Mouse (Mus musculus) limb, embryonic 14.5 days (tissue): Measurements from ENCODE around the gene Macrod2. TPM values are rescaled to one million over a fixed set of nuclear protein-coding genes. Genes with fewer than 3 reads are reported as not detected.

Experiments
- ATAC-seq: fragments of 200-750 bp; cut with Nextera tagmentation; 2 replicates; pipeline ENCODE4 v1.8.0; 2017; ENCODE audit warnings: low read depth, moderate number of reproducible peaks, moderate TSS enrichment; ENCODE audit not compliant: low FRiP score
- DNase-seq: peaks from one replicate; pipeline ENCODE4 v3.0.0-alpha.2; 2015; ENCODE audit warnings: low spot score
- H3K27ac ChIP-seq: fragments of 300-500 bp; sonication (generic); replicated peaks from 2 replicates; pipeline ENCODE4 v1.5.1; 2014; ENCODE audit warnings: low read depth, mild to moderate bottlenecking, low read length, moderate library complexity, mixed read lengths
- H3K27me3 ChIP-seq: fragments of 300-500 bp; sonication (generic); 2 replicates; pipeline ENCODE4 v1.6.1; 2014; ENCODE audit warnings: low read length, mixed read lengths; ENCODE audit not compliant: control insufficient read depth, insufficient read depth
- H3K36me3 ChIP-seq: fragments of 300-500 bp; sonication (generic); 2 replicates; pipeline ENCODE4 v1.6.1; 2014; ENCODE audit warnings: mild to moderate bottlenecking, low read length, moderate library complexity, mixed read lengths; ENCODE audit not compliant: control insufficient read depth, insufficient read depth
- H3K4me1 ChIP-seq: fragments of 300-500 bp; sonication (generic); 2 replicates; pipeline ENCODE4 v1.6.1; 2014; ENCODE audit warnings: antibody characterized with exemption, low read length, mixed read lengths; ENCODE audit not compliant: control insufficient read depth, insufficient read depth
- H3K4me2 ChIP-seq: fragments of 300-500 bp; sonication (generic); replicated peaks from 2 replicates; pipeline ENCODE4 v1.6.1; 2014; ENCODE audit warnings: low read depth, mild to moderate bottlenecking, low read length, moderate library complexity; ENCODE audit not compliant: severe bottlenecking
- H3K4me3 ChIP-seq: fragments of 300-500 bp; sonication (generic); replicated peaks from 2 replicates; pipeline ENCODE4 v1.5.1; 2014; ENCODE audit warnings: low read length
- H3K9ac ChIP-seq: fragments of 300-500 bp; sonication (generic); 2 replicates; pipeline ENCODE4 v1.6.1; 2014; ENCODE audit warnings: mild to moderate bottlenecking, low read depth, low read length, moderate library complexity; ENCODE audit not compliant: severe bottlenecking
- H3K9me3 ChIP-seq: fragments of 300-500 bp; sonication (generic); 2 replicates; pipeline ENCODE4 v1.6.1; 2016; ENCODE audit warnings: low read length; ENCODE audit not compliant: control insufficient read depth
- POLR2A ChIP-seq: fragments of 200-500 bp; IDR thresholded peaks from 2 replicates; pipeline ENCODE4 v1.8.0; 2012; ENCODE audit warnings: inconsistent platforms, mild to moderate bottlenecking, moderate library complexity, borderline replicate concordance; ENCODE audit not compliant: insufficient read depth, insufficient read length; ENCODE audit errors: extremely low read depth
- WGBS: fragments of 180-500 bp; shearing (Covaris S2); extraction: QIAGEN DNeasy Blood & Tissue Kit; methylation state at CpG from one replicate; pipeline ENCODE4 v1.1.7; 2014; 5-methylcytosine and 5-hydroxymethylcytosine counted together
- polyA plus RNA-seq, 2 experiments: library from polyadenylated mRNA; depleted of rRNA in 1 of 2; stranded (reverse) in 1 of 2; unstranded in 1 of 2; fragments of >200 nt; fragmentation: Nextera tagmentation in 1 of 2; extraction: Ambion mirVana in 1 of 2; gene quantifications; 2 replicates each; pipeline versions ENCODE4 v1.2.1 to v1.2.3; 2012 to 2014

The Macrod2 gene
- polyA plus RNA-seq, 2 experiments = 8.5 to 24.5 TPM

GRCm38 (mm10) chr2:142362888-142363287 is 1967.8 kb downstream of the Macrod2 start:
- Histone ChIP-seq H3K9ac (no peak overlapping the region), H3K27ac (no peak overlapping the region), H3K4me3 (no peak overlapping the region), H3K27me3 (no peaks in the 10 kb centered on the region), H3K4me1 (peaks cover 7% of the 10 kb centered on the region; the same call in 1 of the 2 replicates), H3K9me3 (no peaks in the 10 kb centered on the region), H3K4me2 (no peak overlapping the region), H3K36me3 (no peaks in the 10 kb centered on the region)
- TF ChIP-seq POLR2A = no peak
- WGBS = 11% methylated on average over 5 of the region's 5 CpGs
- DNase-seq (no peak), ATAC-seq (no peak)

GRCm38 (mm10) chr2:142373978-142374377 is 1978.9 kb downstream of the Macrod2 start:
- no peaks in the 10 kb centered on the region for H3K4me1 ChIP-seq
- TF ChIP-seq POLR2A = no peak
- H3K36me3 ChIP-seq = no peaks in the 10 kb centered on the region
- no peak overlapping the region for H3K4me3 ChIP-seq
- no peaks in the 10 kb centered on the region for H3K9me3 ChIP-seq
- no peak overlapping the region for H3K27ac ChIP-seq
- ATAC-seq = no peak
- no peaks in the 10 kb centered on the region for H3K27me3 ChIP-seq
- 24% methylated on average over 3 of the region's 3 CpGs for WGBS
- no peak for DNase-seq
- H3K4me2 ChIP-seq = no peak overlapping the region
- H3K9ac ChIP-seq = no peak overlapping the region

DNA sequence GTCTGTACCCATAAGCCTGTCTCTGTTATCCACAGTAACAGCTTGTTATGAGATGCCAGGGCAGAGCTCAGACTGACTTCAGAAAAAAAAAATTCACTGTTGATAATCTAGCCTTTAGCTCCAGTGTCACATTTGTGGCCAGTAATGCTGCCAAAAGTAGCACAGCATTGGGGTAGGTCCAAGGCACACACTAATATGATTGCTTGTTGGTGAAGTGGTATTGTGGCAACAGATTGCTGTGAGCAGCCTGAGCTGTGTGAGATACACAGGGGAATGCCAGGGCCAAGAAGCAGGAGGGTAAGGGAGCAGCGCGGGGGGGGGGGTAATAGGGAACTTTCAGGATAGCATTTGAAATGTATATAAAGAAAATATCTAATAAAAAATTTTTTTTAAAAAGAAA is 1985.5 kb downstream of the Macrod2 start:
- Histone ChIP-seq H3K4me1 (no peaks in the 10 kb centered on the region), H3K27me3 (no peaks in the 10 kb centered on the region), H3K4me2 (no peak overlapping the region), H3K27ac (no peak overlapping the region), H3K36me3 (no peaks in the 10 kb centered on the region), H3K9ac (no peak overlapping the region), H3K9me3 (no peaks in the 10 kb centered on the region), H3K4me3 (no peak overlapping the region)
- TF ChIP-seq POLR2A = no peak
- WGBS = 98% methylated on average over 2 of the region's 2 CpGs
- DNase-seq (no peak), ATAC-seq (no peak)

DNA sequence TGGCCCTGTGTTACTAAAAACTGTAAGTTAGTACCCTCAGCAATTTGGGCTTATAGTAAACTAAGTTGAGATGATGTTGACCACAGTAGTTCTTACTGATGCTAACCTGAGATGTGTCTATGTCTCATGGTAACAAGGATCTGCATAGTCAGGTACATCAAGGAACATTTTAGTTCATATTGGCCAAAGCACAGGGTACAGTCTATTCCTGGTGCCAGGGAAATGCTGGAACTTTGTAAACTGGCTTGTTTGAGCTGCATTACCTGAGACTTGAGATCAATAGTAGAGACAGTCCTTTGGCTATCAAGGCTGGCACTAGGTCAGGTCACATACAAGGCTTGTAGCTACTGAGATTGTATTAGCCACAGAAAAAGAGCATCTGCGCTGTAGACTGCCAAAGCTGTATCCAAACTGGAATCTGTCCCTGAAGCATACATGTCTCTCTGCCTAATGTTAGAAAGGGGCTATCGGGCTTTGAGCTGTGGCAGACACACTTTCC is 1986.0 kb downstream of the Macrod2 start:
- WGBS = 90% methylated on average over 2 of the region's 2 CpGs
- no peak overlapping the region for H3K4me2 ChIP-seq
- no peaks in the 10 kb centered on the region for H3K9me3 ChIP-seq
- H3K27ac ChIP-seq = no peak overlapping the region
- no peak for DNase-seq
- H3K4me1 ChIP-seq = no peaks in the 10 kb centered on the region
- no peaks in the 10 kb centered on the region for H3K27me3 ChIP-seq
- H3K4me3 ChIP-seq = no peak overlapping the region
- TF ChIP-seq POLR2A = no peak
- no peak for ATAC-seq
- H3K36me3 ChIP-seq = no peaks in the 10 kb centered on the region
- no peak overlapping the region for H3K9ac ChIP-seq

GRCm38 (mm10) chr2:142393546-142393945 is 1998.4 kb downstream of the Macrod2 start:
- H3K4me2 ChIP-seq = no peak overlapping the region
- H3K9ac ChIP-seq = no peak overlapping the region
- H3K27me3 ChIP-seq = no peaks in the 10 kb centered on the region
- no peaks in the 10 kb centered on the region for H3K36me3 ChIP-seq
- no peak for TF ChIP-seq POLR2A
- no peaks in the 10 kb centered on the region for H3K9me3 ChIP-seq
- H3K27ac ChIP-seq = no peak overlapping the region
- no peak for DNase-seq
- H3K4me3 ChIP-seq = no peak overlapping the region
- no peak for ATAC-seq
- H3K4me1 ChIP-seq = no peaks in the 10 kb centered on the region

GRCm38 (mm10) chr2:142399490-142399889 is 2004.4 kb downstream of the Macrod2 start:
- Histone ChIP-seq H3K4me2 (no peak overlapping the region), H3K27me3 (no peaks in the 10 kb centered on the region), H3K36me3 (no peaks in the 10 kb centered on the region), H3K9me3 (no peaks in the 10 kb centered on the region), H3K4me3 (no peak overlapping the region), H3K27ac (no peak overlapping the region), H3K9ac (no peak overlapping the region), H3K4me1 (no peaks in the 10 kb centered on the region)
- no peak for ATAC-seq
- no peak for DNase-seq
- no peak for TF ChIP-seq POLR2A
- WGBS = 59% methylated on average over 1 of the region's 1 CpGs
